Mouse (Mus musculus) heart, postnatal 10 days (tissue): ENCODE data around the gene Haus4. TPM values are rescaled to one million over a fixed set of nuclear protein-coding genes. Genes with fewer than 3 reads are reported as not detected.
A peak's percentile ranks its signal among the peaks of the same experiment; 100 is the strongest.

Experiments used
- DNase-seq, 2 experiments: peaks; one replicate each; pipeline ENCODE4 v3.0.0; 2021
- intact Hi-C: fragments of 180-260 bp; cut with DNase I; formaldehyde crosslinking; loops from one replicate; pipeline ENCODE4 v1.15.1; 2025
- total RNA-seq, 2 experiments: library from RNA; stranded (reverse); gene quantifications; 2 replicates each; pipeline ENCODE4 v1.2.3; 2021

Gene Haus4
- total RNA-seq, 2 experiments from 2014 or later: 15.0 to 15.8 TPM

GRCm38 (mm10) chr14:54509774-54510173 is 44.6 kb downstream of the Haus4 start:
- intact Hi-C loops: no loop called here
- no peak for DNase-seq

- no peak for DNase-seq
- intact Hi-C loops: no loop called here
Observed at GRCm38 (mm10) chr14:54503092-54503491, 51.3 kb downstream of the Haus4 start.

GRCm38 (mm10) chr14:54501365-54501764 is 53.1 kb downstream of the Haus4 start:
- DNase-seq: no peak
- intact Hi-C loops: no loop called here

GRCm38 (mm10) chr14:54499330-54499729 is 55.1 kb downstream of the Haus4 start:
- intact Hi-C loops: no loop called here

GRCm38 (mm10) chr14:54496706-54497105 is 57.7 kb downstream of the Haus4 start:
- intact Hi-C loops: no loop called here
- DNase-seq: no peak

More at GRCm38 (mm10) chr14:54499330-54499729, 55.1 kb downstream of the Haus4 start:
- DNase-seq: no peak

GRCm38 (mm10) chr14:54494234-54494633 is 60.2 kb downstream of the Haus4 start:
- intact Hi-C loops: loop anchor here (1.0 to 5.0 kb wide), 3 partner anchors 30 to 432 kb away; partner anchors contain the start of gene Lrp10

GRCm38 (mm10) chr14:54493236-54493635 is 61.2 kb downstream of the Haus4 start:
- no peak for DNase-seq
- intact Hi-C loops: loop anchor here (5.0 kb wide), 1 partner anchor 431 kb away; no protein-coding TSS in a partner anchor

More at GRCm38 (mm10) chr14:54494234-54494633, 60.2 kb downstream of the Haus4 start:
- DNase-seq: peak; percentile 61 to 77

- no peak for DNase-seq
- intact Hi-C loops: loop anchor here (5.0 kb wide), 1 partner anchor 430 kb away; no protein-coding TSS in a partner anchor
Observed at GRCm38 (mm10) chr14:54492345-54493131, 61.9 kb downstream of the Haus4 start.

Other genes starting within 250 kb of the Haus4 start
- gene Oxa1l, start 193.8 kb downstream of the Haus4 start, total RNA-seq: 100 to 1,000 TPM; 121 to 125 TPM
- 1 to 10 TPM; 6.6 to 8.1 TPM for gene Slc7a7, start 136.8 kb downstream of the Haus4 start, total RNA-seq
- gene Mrpl52, start 127.7 kb downstream of the Haus4 start, total RNA-seq: 100 to 1,000 TPM; 143 to 155 TPM
- 100 to 1,000 TPM; 106 to 116 TPM for gene Mmp14, start 123.0 kb downstream of the Haus4 start, total RNA-seq
- 10 to 100 TPM; 87.9 to 91.3 TPM for gene Lrp10, start 90.5 kb downstream of the Haus4 start, total RNA-seq
- not detected for gene Rem2, start 78.5 kb downstream of the Haus4 start, total RNA-seq
- 10 to 100 TPM; 32.9 to 38.2 TPM for gene Prmt5, start 37.1 kb downstream of the Haus4 start, total RNA-seq
- gene Ajuba, start 22.9 kb upstream of the Haus4 start, total RNA-seq: 10 to 100 TPM; 14.5 to 16.0 TPM
- gene 4931414P19Rik, start 51.4 kb upstream of the Haus4 start, total RNA-seq: 1 to 10 TPM; 4.2 to 4.9 TPM
- 100 to 1,000 TPM; 206 to 207 TPM for gene Psmb5, start 63.4 kb upstream of the Haus4 start, total RNA-seq
- not detected for gene Psmb11, start 66.8 kb upstream of the Haus4 start, total RNA-seq
- not detected for gene Gm17606, start 86.3 kb upstream of the Haus4 start, total RNA-seq
- 1 to 10 TPM; 1.3 TPM for gene Cdh24, start 86.7 kb upstream of the Haus4 start, total RNA-seq
- 10 to 100 TPM; 19.8 to 21.9 TPM for gene 1700123O20Rik, start 131.6 kb upstream of the Haus4 start, total RNA-seq
- 100 to 1,000 TPM; 104 to 114 TPM for gene Acin1, start 132.3 kb upstream of the Haus4 start, total RNA-seq
- under 1 TPM; 0.10 TPM for gene Gm29776, start 144.2 kb upstream of the Haus4 start, total RNA-seq
- gene Cebpe, start 157.6 kb upstream of the Haus4 start, total RNA-seq: not detected
- gene Slc7a8, start 227.3 kb upstream of the Haus4 start, total RNA-seq: 1 to 10 TPM; 2.4 to 3.6 TPM